Mouse (Mus musculus): ENCODE measurements at regions not wholly inside any gene's neighbourhood (a gene's known extent, or its start where the extent isn't known, plus 50 kb on each side); places are given as distances from the start of the nearest gene placed in this dataset.

DNA sequence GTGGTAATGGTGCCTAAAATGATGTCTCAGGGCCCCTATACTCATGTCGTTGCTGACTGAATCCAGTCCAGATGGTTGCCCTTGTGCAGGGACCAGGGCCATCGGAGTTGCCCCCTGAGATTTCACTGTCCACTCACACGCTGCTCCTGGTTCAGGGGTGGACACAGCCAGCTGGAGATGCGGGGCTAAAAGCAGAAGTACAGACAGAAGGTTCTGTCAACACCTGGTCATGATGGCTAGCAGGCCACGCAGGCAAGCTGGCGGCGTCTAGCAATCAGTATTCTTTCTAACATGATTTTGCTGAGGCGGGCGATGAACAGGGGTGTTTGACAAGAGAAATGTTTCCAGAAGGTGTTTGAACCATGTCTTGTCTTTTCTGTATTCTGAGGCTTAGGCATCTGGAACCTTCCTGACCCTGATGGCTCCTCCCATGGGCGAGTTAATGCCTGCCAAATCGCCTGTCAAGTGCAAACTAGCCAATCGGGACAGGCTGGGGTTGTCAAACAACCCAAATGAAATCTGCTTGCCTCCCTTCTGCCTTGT is 83.1 kb downstream of the Cxcl12 start:
- 83% methylated on average over 12 of the region's 12 CpGs for WGBS
- H3K27ac ChIP-seq (ENCODE audit: low read depth, low read length) = no peak overlapping the region
- H3K9ac ChIP-seq (replicated peaks; ENCODE audit: low read length, poor library complexity, severe bottlenecking) = no peak overlapping the region
- H3K4me2 ChIP-seq (ENCODE audit: low read depth, low read length, poor library complexity, severe bottlenecking) = no peak overlapping the region
- no peak overlapping the region for H3K4me3 ChIP-seq (ENCODE audit: low read depth, low read length)
- H3K9me3 ChIP-seq (ENCODE audit: low read length) = no peaks in the 10 kb centered on the region
- no peaks in the 10 kb centered on the region for H3K36me3 ChIP-seq (ENCODE audit: insufficient read depth, low read length)
- ATAC-seq (ENCODE audit: low FRiP score) = no peak
- no peak for TF ChIP-seq CTCF (IDR thresholded peaks at IDR 0.05)
- H3K27me3 ChIP-seq (ENCODE audit: insufficient read depth, low read length) = no peaks in the 10 kb centered on the region
- no peak for DNase-seq (ENCODE audit: low spot score)
- no peaks in the 10 kb centered on the region for H3K4me1 ChIP-seq (ENCODE audit: insufficient read depth, low read length)

DNA sequence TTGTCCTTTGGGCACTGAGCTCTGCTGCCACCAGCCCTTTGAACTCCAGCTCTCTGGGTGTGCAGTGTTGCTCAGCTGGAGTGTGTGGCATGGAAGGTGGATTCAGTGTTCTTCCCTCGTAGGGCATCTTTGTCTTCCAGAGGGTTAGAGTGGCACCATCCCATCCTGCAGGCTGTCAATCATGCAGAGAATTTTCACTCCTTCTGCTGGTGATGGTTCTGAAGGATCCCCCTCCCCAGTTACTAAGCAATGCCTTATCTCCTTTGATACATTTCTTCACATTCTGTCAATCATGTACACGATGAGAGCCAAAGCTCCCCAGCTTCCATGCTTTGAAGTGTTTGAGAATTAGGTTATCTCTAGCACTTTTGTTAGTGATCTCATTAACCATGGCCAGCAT is 84.0 kb downstream of the Cxcl12 start:
- Histone ChIP-seq H3K27me3 (ENCODE audit: insufficient read depth, low read length) (no peaks in the 10 kb centered on the region), H3K27ac (ENCODE audit: low read depth, low read length) (no peak overlapping the region), H3K36me3 (ENCODE audit: insufficient read depth, low read length) (no peaks in the 10 kb centered on the region), H3K9ac (replicated peaks; ENCODE audit: low read length, poor library complexity, severe bottlenecking) (no peak overlapping the region), H3K4me3 (ENCODE audit: low read depth, low read length) (no peak overlapping the region), H3K9me3 (ENCODE audit: low read length) (no peaks in the 10 kb centered on the region), H3K4me1 (ENCODE audit: insufficient read depth, low read length) (no peaks in the 10 kb centered on the region), H3K4me2 (ENCODE audit: low read depth, low read length, poor library complexity, severe bottlenecking) (no peak overlapping the region)
- no peak for TF ChIP-seq CTCF (IDR thresholded peaks at IDR 0.05)
- WGBS = 58% methylated on average over 2 of the region's 2 CpGs
- ATAC-seq (ENCODE audit: low FRiP score) (no peak), DNase-seq (ENCODE audit: low spot score) (no peak)

DNA sequence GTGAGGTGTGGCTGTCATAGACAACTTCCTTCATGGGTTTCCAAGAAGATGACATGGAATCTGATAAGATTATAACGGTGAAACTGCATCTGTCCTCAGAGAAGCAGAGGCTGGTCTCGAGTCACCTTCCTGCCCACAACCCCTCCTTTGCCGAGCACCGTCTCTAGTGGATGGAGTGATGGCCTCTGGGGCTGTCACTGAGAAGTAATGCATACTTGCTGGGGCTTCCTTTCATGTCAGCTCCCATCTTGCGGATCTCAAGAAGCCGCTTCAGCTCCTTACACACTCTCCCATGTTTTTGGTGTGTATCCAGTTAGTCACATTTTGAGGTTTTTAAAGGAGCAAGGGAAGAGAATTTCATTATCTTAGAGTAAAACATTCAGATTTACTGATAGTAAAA is 84.7 kb downstream of the Cxcl12 start:
- TF ChIP-seq CTCF (IDR thresholded peaks at IDR 0.05) = no peak
- 78% methylated on average over 6 of the region's 6 CpGs for whole genome bisulfite sequencing
- ATAC-seq (ENCODE audit: low FRiP score) (no peak), DNase-seq (ENCODE audit: low spot score) (no peak)
- Histone ChIP-seq H3K4me3 (ENCODE audit: low read depth, low read length) (no peak overlapping the region), H3K4me1 (ENCODE audit: insufficient read depth, low read length) (no peaks in the 10 kb centered on the region), H3K9ac (replicated peaks; ENCODE audit: low read length, poor library complexity, severe bottlenecking) (no peak overlapping the region), H3K27me3 (ENCODE audit: insufficient read depth, low read length) (no peaks in the 10 kb centered on the region), H3K27ac (ENCODE audit: low read depth, low read length) (no peak overlapping the region), H3K4me2 (ENCODE audit: low read depth, low read length, poor library complexity, severe bottlenecking) (no peak overlapping the region), H3K36me3 (ENCODE audit: insufficient read depth, low read length) (no peaks in the 10 kb centered on the region), H3K9me3 (ENCODE audit: low read length) (no peaks in the 10 kb centered on the region)

DNA sequence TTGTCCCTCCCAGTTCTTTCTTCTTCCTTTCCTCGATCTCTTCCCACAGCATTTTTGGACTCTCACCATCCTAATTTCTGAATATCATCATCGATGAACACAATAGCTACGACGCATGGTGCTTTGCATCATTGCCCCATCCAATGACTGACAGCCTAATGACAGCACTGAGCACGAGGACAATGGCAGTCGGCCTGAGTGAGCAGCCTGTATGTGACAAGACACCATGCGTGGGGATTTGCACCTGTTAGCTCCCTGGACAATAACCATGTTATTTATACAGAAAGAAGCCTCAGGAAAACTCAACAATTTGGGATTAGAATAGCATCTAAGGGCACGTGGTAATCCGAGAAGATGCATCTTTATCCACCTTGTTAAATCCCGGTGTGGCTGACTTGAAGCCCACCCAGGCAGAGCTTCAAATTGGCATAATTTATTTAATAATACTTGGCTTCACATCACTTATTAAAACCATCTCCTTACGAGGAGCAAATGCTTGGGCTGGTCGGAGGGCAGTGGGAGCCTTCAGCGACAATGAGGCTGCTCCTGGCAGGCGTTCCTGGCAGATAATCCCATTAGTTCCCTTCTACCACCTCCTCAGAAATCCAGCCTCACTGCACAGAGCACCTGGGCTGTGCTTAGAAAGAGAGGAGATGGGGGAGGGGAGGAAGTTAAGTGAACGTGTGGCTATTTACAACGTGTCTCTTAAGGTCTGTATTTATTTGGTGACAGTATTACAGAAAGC is 85.4 kb downstream of the Cxcl12 start:
- Histone ChIP-seq H3K27me3 (ENCODE audit: insufficient read depth, low read length) (no peaks in the 10 kb centered on the region), H3K9ac (replicated peaks; ENCODE audit: low read length, poor library complexity, severe bottlenecking) (no peak overlapping the region), H3K36me3 (ENCODE audit: insufficient read depth, low read length) (no peaks in the 10 kb centered on the region), H3K4me3 (ENCODE audit: low read depth, low read length) (no peak overlapping the region), H3K27ac (ENCODE audit: low read depth, low read length) (no peak overlapping the region), H3K9me3 (ENCODE audit: low read length) (no peaks in the 10 kb centered on the region), H3K4me2 (ENCODE audit: low read depth, low read length, poor library complexity, severe bottlenecking) (no peak overlapping the region), H3K4me1 (ENCODE audit: insufficient read depth, low read length) (no peaks in the 10 kb centered on the region)
- 21% methylated on average over 16 of the region's 16 CpGs for WGBS
- DNase-seq (ENCODE audit: low spot score) (peak; percentile 68), ATAC-seq (ENCODE audit: low FRiP score) (no peak)
- TF ChIP-seq CTCF (IDR thresholded peaks at IDR 0.05) = no peak

DNA sequence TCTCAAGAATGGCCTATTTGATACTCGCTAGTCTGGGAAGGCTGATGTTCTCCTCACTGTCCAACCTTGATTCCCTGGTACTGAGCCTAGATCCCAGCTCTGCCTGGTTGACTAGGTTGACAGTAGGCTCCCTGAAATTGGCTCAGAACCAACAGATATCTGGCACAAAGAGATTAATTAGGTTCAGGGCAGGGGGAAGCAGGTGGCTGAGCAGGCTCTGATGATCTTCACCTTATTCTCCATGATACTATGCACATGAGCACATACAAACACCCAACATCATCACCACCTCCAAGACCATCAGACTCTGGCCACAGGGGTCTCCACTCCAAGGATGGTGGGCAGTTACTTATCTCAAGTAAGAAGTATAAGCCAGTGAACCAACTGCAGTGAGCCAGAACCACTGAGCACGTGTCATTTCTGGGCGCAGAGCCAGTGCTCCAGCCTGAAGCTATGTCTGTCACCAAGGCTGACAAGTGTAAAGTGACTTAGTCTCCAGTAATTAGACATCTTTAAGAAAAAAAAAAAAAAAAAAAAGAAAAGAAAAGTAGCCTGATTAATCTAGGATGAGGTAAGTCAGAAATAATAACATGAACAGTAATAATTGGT is 86.4 kb downstream of the Cxcl12 start:
- Histone ChIP-seq H3K9ac (replicated peaks; ENCODE audit: low read length, poor library complexity, severe bottlenecking) (no peak overlapping the region), H3K9me3 (ENCODE audit: low read length) (no peaks in the 10 kb centered on the region), H3K36me3 (ENCODE audit: insufficient read depth, low read length) (no peaks in the 10 kb centered on the region), H3K4me3 (ENCODE audit: low read depth, low read length) (no peak overlapping the region), H3K4me1 (ENCODE audit: insufficient read depth, low read length) (no peaks in the 10 kb centered on the region), H3K4me2 (ENCODE audit: low read depth, low read length, poor library complexity, severe bottlenecking) (no peak overlapping the region), H3K27ac (ENCODE audit: low read depth, low read length) (no peak overlapping the region), H3K27me3 (ENCODE audit: insufficient read depth, low read length) (no peaks in the 10 kb centered on the region)
- peak; percentile 94 for DNase-seq (ENCODE audit: low spot score)
- ATAC-seq (ENCODE audit: low FRiP score) = peak; percentile 66; the same call in 1 of the 2 replicates
- 62% methylated on average over 3 of the region's 3 CpGs for WGBS
- TF ChIP-seq CTCF (IDR thresholded peaks at IDR 0.05) = no peak

DNA sequence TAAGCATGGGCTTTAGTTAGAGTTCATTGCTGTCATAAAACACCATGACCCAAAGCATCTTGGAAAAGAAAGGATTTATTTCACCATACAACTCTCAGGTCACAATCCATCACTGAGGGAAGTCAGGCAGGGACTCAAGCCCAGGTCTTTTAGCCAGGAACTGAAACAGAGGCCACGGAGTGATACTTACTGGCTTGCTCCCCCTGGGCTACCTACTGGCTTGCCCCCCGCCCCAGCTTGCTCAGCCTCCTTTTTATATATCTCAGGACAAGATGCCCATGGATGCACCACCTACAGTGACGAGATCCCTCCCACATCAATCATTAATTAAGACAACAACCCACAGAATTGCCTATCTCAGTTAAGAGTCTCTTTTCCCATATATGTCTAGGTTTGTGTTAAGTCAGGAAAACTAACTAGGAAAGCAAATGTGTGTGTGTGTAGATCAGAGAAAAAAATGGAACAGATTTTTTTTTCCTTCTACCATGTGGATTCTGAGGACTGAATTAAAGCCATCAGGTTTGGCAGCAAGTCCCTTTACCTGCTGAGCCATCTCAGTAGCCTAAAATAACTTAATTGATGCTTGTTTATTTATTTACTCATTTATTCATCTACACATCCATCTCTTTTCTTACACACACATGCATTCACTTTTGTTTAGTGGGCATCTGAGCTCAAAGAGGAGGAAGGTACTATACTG is 87.2 kb downstream of the Cxcl12 start:
- TF ChIP-seq CTCF (IDR thresholded peaks at IDR 0.05) = no peak
- no peaks in the 10 kb centered on the region for H3K36me3 ChIP-seq (ENCODE audit: insufficient read depth, low read length)
- H3K27ac ChIP-seq (ENCODE audit: low read depth, low read length) = no peak overlapping the region
- H3K4me2 ChIP-seq (ENCODE audit: low read depth, low read length, poor library complexity, severe bottlenecking) = no peak overlapping the region
- ATAC-seq (ENCODE audit: low FRiP score) (no peak), DNase-seq (ENCODE audit: low spot score) (no peak)
- no peaks in the 10 kb centered on the region for H3K27me3 ChIP-seq (ENCODE audit: insufficient read depth, low read length)
- H3K9me3 ChIP-seq (ENCODE audit: low read length) = no peaks in the 10 kb centered on the region
- no peak overlapping the region for H3K4me3 ChIP-seq (ENCODE audit: low read depth, low read length)
- no peak overlapping the region for H3K9ac ChIP-seq (replicated peaks; ENCODE audit: low read length, poor library complexity, severe bottlenecking)
- 60% methylated on average over 3 of the region's 3 CpGs for WGBS
- H3K4me1 ChIP-seq (ENCODE audit: insufficient read depth, low read length) = no peaks in the 10 kb centered on the region
